14 mouse cellular contexts compared by ENCODE assay signal in the genomic region with DNA sequence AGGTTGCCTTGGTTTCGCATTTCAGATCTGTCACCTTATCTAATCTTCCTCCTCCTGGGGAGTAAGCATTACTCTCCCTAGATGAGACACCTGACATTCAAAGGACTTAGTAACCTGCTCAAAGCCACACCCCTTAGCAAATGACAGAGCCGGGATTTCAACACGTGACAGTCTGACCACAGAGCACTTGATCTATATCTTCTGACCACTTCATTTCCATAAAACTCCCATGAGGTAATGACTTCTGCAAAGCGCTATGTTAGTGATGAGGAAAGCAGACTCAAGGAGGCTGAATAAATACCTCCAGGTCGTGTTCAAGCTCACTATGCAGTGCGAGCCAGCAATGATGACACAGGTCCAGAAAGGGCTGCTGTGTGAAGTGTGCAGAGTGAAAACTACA. TPM values are rescaled to one million over a fixed set of nuclear protein-coding genes. Genes with fewer than 3 reads are reported as not detected.
A peak's percentile ranks its signal among the peaks of the same experiment; 100 is the strongest.
DNase-seq lines count a peak whose midpoint lies in the region; ATAC-seq and TF ChIP-seq lines count a peak whose summit lies in the region.
"Had no signal": no experiment of that assay in that cellular context is flagged by ENCODE, and none has a peak within 500 bp of the region (broad histone marks: within the 10 kb centered on the region; RNA-seq: fewer than 3 reads in every experiment).

No protein-coding gene starts in this region.

- WGBS in midbrain, embryonic 15.5 days: 87% methylated on average over 6 of the region's 6 CpGs

- 0 out of 2 replicates have a peak, but pooled peaks cover 7% of the 10 kb centered on the region for H3K4me1 ChIP-seq in midbrain, embryonic 15.5 days

- no peaks in the 10 kb centered on the region for H3K9me3 ChIP-seq in midbrain, embryonic 15.5 days
- H3K9me3 ChIP-seq: forebrain, embryonic 12.5 days; heart, embryonic 15.5 days had no signal

- peak; percentile 77 for ATAC-seq in CD4-positive, CD25-positive, alpha-beta regulatory T cell, adult 4 months
- ATAC-seq in neutrophil, adult 5-6 weeks (ENCODE audit: extremely low read depth, insufficient number of reproducible peaks, low FRiP score, poor library complexity, severe bottlenecking): peak; percentile 88
- ATAC-seq in midbrain, embryonic 15.5 days (replicated peaks): no peak

- no peak for TF ChIP-seq CTCF in gastrocnemius, adult 2 months (IDR thresholded peaks at IDR 0.05)

- no peak overlapping the region for H3K4me3 ChIP-seq in gastrocnemius, adult 2 months
- H3K4me3 ChIP-seq in midbrain, embryonic 15.5 days: no peak overlapping the region
- H3K4me3 ChIP-seq: forebrain, embryonic 12.5 days; heart, embryonic 15.5 days had no signal

- H3K27ac ChIP-seq in gastrocnemius, adult 2 months: no peak overlapping the region
- no peak overlapping the region for H3K27ac ChIP-seq in midbrain, embryonic 15.5 days
- H3K27ac ChIP-seq: forebrain, embryonic 12.5 days; heart, embryonic 15.5 days had no signal

- no peaks in the 10 kb centered on the region for H3K36me3 ChIP-seq in midbrain, embryonic 15.5 days (replicated peaks)
- H3K36me3 ChIP-seq: forebrain, embryonic 12.5 days; heart, embryonic 15.5 days had no signal

- no peak overlapping the region for H3K9ac ChIP-seq in midbrain, embryonic 15.5 days
- H3K9ac ChIP-seq: forebrain, embryonic 12.5 days; heart, embryonic 15.5 days; lung, embryonic 14.5 days had no signal

- peak; percentile 32 to 36 for DNase-seq in lung, adult 18-20 months
- no peak for DNase-seq in lung, postnatal 14 days
- DNase-seq in induced T-regulatory cell, adult 2 months (ENCODE audit: low read depth): peak; percentile 93
- no peak for DNase-seq in gastrocnemius, adult 2 months
- DNase-seq in ovary, postnatal 10 days (ENCODE audit: low spot score): no peak
- DNase-seq: cerebellum, adult 9-10 months; gastrocnemius, postnatal 14 days; lung, embryonic 14.5 days; right cerebral cortex, postnatal 4 days had no signal

- H3K27me3 ChIP-seq in midbrain, embryonic 15.5 days (replicated peaks): no peaks in the 10 kb centered on the region
- H3K27me3 ChIP-seq: forebrain, embryonic 12.5 days had no signal

- H3K4me2 ChIP-seq in midbrain, embryonic 15.5 days: no peak overlapping the region
- H3K4me2 ChIP-seq: forebrain, embryonic 12.5 days; heart, embryonic 15.5 days; lung, embryonic 14.5 days had no signal

- intact Hi-C loops in gastrocnemius, adult 2 months (cut with DNase I): no loop called here

RNA-seq across cellular contexts. Expression of gene Pgm2, which starts 52.1 kb away (rescaled TPM):
- 10 to 100 TPM; 20.3 to 25.4 TPM for polyA plus RNA-seq in CD4-positive, CD25-positive, alpha-beta regulatory T cell, adult 4 months (2017; shearing (Covaris generic))
- 24.9 and 25.6 TPM in 2 replicates for total RNA-seq in neutrophil, adult 5-6 weeks (2017)
- total RNA-seq in gastrocnemius, adult 2 months (2021): 1 to 10 TPM; 1.8 to 2.9 TPM
- 17.3 and 17.7 TPM in 2 replicates for polyA plus RNA-seq in midbrain, embryonic 15.5 days (2015; fragmentation: Nextera tagmentation; extraction: Ambion mirVana)

Comparison
In these comparisons a context has a peak if more than half of its experiments do, and no peak if none do; other contexts are left out.
1. DNase-seq: peak in lung, adult 18-20 months (2 of 2) and induced T-regulatory cell, adult 2 months (single experiment); none in lung, postnatal 14 days (single experiment), gastrocnemius, adult 2 months (single experiment) and ovary, postnatal 10 days (single experiment).